Mouse (Mus musculus) gastrocnemius, postnatal 25 days (tissue): ENCODE results near the gene Rab3c. TPM values are rescaled to one million over a fixed set of nuclear protein-coding genes. Genes with fewer than 3 reads are reported as not detected.
A peak's percentile ranks its signal among the peaks of the same experiment; 100 is the strongest.

Source experiments
- DNase-seq: peaks from one replicate; pipeline ENCODE4 v3.0.0; 2022
- total RNA-seq, 2 experiments: library from RNA; stranded (reverse); gene quantifications; 1 replicate in 1 of 2; 2 replicates in 1 of 2; pipeline ENCODE4 v1.2.3; 2021

Rab3c gene
- total RNA-seq, 2 experiments from 2014 or later = not detected

DNA sequence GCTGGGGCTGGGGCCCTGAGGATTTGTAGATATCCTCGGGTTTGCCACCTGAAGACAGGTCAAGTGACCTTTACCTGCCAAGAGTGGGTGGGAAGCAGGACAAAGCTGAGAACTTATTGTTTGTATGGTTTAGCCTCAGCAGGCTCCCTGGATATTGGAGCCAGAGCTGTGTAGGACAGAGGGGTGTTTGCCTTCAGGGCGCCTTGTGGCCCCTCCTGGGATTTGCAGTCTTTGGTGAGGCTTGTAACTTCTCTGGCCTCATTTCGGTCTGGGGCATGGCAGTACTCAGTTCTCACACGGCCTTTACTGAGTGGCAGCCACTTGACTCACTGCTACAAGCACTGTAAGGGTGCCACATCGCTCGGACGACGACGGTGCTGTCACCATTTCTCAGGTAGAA is 261.0 kb downstream of the Rab3c start:
- no peak for DNase-seq

- peak; percentile 10 for DNase-seq
These were observed 261.7 kb downstream of the Rab3c start for GRCm38 (mm10) chr13:110018941-110019743.

DNA sequence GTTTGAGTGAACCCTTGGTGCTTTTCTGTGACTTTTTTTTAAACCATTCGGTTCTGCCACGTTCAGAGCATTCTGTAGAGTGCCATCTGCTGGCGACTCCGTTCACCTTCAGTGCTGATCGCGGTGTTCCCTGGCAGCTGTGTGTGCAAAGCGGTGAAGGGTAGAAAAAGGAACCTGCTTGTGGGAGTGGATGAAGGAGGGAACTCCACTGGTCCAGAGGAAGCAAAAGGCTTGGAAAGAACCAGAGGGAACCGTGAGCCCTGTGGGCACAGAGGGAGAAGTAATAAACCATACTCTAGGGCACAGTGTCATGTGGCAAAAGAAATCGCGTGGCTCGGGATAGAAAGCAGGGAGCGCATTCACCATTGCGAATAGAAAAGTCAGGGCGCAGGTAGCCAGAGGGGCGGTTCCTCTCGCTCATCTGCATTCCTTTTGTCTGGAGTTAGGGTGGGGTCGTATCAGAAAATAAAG is 262.3 kb downstream of the Rab3c start:
- peak; percentile 47 for DNase-seq

DNA sequence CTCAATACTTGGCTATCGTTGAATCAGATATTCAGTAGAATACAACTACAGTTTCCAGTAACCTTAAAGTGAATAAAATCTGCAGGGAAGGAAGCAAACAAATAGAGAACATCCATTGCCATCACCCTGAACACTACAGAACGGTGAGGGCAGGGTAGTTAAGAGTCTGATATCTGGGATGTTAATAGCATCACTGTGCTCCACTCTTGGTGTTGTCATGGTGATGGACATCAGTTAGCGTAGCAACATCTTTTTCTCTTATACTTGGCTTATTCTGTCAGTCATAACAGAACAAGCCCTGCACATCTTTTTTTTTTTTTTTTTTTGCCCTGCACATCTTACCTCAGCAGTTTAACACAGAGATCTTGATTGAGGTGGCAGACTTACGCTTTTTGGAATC is 268.8 kb downstream of the Rab3c start:
- DNase-seq = no peak

DNA sequence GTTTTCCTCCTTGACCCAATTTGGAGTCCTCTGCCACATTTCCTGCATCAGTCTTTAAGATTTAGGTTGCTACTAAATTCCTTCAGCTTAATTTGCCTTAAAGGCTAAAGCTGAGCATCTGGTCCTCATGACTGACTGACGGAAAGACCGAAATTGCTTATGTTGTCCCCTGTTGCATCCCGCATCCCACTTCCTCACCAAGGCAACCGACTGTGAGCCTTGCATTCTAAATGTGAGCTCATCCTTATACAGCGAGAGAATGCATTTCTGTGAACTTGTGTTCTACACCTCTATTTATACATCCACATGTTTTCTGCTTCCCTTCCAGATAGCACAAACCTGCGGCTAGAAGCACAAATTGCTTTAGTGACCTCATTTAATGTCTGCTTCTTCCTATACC is 269.9 kb downstream of the Rab3c start:
- no peak for DNase-seq

- DNase-seq = no peak
These were observed 272.3 kb downstream of the Rab3c start for GRCm38 (mm10) chr13:110008539-110008938.

- DNase-seq = no peak
These were observed 274.6 kb downstream of the Rab3c start for GRCm38 (mm10) chr13:110006106-110006781.

Other genes starting within 250 kb of the Rab3c start
- gene Gapt, start 76.2 kb upstream of the Rab3c start, total RNA-seq = not detected
- 1 to 10 TPM; 8.0 to 9.5 TPM for gene Plk2, start 114.0 kb upstream of the Rab3c start, total RNA-seq